Mouse (Mus musculus) heart, adult 2 months (tissue): ENCODE results near the gene Lgals2.

Experiments
- CTCF ChIP-seq: fragments of 200-600 bp; IDR thresholded peaks from 2 replicates; pipeline ENCODE4 v1.8.1; 2022; ENCODE audit warnings: antibody characterized with exemption, mild to moderate bottlenecking, moderate library complexity
- POLR2A ChIP-seq: fragments of 200-500 bp; IDR thresholded peaks from 2 replicates; pipeline ENCODE4 v1.6.1; 2011; ENCODE audit warnings: mild to moderate bottlenecking, low read depth, low read length, control low read depth; ENCODE audit not compliant: insufficient read depth

GRCm38 (mm10) chr15:78898507-78899001 is 43.2 kb upstream of the Lgals2 start:
- no peak for TF ChIP-seq CTCF
- TF ChIP-seq POLR2A = no peak
